Mouse (Mus musculus): ENCODE results near the gene Emilin2.

The Emilin2 gene

DNA sequence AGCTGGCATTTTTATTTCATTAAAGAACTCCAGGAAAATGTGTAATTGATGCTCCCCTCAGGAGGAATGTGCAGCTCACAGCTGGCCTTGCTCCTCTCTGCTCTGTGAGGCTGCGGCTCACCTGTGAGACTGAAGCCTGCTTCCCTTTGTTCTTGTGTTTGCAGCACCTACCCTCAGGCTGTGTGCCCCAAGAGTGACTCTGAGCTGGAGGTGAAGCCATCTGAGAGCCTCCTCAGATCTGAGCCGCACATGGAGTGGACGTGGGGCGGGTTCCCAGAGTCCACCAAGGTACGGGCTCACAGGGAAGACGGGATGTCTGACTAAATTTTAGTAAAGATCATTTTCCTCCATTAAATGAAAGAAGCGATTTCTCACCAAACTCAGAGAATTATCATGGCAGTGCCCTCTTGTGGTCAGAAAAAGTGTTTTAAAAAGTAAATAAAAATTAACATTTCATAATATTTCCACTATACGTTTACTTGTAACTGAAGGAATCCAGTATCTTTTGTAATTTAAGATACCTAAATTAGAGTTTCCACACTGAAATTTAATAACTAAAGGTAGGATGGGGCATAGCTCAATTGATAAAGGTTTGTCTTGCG, 81.6 kb downstream of the Emilin2 start:
- DNase-seq, result peak; percentile 72

DNA sequence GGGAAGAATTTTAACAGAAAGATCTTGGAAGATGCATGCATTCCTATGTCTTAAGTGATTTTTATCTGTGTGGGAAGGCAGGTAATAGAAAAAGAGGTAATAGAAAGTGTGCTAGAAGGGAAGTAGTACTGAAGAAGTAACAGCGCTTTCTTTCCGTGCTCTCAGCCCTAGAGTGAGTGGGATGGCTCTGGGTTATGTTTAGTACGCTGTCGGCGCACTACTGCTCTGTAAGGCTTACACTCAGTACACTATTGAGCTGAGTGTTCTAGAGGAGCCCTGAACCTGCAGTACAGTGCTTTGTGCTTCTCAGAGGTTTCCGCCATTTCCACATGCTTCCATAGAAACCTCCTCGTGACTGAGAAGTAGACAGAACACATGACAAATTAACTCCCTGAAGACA, 83.1 kb downstream of the Emilin2 start:
- DNase-seq, result no peak

DNA sequence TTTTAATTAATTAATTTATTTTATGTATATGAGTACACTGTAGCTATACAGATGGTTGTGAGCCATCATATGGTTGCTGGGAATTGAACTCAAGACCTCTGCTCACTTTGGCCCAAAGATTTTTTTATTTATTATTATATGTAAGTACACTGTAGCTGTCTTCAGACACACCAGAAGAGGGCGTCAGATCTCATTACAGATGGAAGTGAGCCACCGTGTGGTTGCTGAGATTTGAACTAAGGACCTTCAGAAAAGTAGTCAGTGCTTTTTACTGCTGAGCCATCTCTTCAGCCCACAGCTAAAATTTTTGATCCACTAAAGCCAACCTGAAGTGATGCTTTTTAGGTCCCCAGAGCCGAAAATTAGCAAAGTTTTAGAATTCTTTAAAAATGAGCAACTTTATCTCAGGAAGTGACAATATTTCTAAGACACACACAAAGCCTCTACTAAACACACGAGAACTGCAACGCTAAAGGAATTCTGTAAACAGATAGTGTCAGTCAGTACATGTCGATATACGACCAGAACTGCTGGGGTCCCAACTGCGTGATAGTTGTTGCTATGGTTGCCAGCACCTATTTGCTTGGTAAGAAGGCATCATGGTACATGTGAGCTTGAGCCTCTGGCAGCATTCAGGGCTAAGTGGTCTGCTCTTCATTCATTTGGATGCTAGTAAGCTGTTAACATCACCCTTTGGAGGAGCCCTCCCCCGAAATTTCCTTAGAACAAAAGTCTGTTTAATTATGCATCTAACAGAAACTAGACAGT, 84.5 kb downstream of the Emilin2 start:
- DNase-seq, result peak; percentile 62

DNA sequence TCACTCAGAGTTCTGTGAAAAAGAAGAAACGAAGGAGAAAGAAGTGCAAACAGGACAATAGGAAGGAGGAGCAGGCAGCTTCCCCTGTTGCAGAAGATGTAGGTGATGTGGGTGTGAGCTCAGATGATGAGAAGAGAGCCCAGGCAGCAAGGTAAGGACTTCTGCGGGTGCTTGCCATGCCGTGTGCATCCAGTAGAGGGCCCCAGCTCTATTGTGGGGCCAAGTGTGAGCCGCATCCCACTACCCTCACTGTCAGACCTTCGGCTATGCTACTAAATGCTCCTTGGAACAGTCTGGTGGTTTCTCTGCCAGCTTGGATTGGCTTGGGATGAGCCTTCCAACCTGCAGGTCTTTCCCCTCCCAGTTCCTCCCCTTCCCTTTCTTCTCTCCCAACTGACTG, 86.7 kb downstream of the Emilin2 start:
- peak; percentile 79 for DNase-seq

DNA sequence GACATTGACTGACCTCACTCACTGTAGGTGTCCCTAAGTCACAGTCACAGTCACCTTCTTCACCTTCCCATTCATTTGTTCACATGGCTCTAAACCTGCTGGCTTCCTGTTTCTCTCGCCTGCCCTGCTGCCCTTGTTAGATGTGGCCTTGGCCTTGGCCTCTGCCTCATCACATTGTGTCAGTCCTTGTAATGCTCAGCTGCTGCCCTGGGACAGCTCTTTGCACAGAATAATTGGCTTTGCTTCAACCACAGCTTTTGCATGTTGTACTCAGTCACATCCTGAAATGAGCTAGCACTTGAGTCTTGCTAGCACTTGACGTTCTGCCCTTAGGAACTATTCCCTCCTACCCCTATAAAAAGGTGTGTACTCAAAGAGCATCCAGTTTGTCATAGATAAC, 87.3 kb downstream of the Emilin2 start:
- DNase-seq, result peak; percentile 80

DNA sequence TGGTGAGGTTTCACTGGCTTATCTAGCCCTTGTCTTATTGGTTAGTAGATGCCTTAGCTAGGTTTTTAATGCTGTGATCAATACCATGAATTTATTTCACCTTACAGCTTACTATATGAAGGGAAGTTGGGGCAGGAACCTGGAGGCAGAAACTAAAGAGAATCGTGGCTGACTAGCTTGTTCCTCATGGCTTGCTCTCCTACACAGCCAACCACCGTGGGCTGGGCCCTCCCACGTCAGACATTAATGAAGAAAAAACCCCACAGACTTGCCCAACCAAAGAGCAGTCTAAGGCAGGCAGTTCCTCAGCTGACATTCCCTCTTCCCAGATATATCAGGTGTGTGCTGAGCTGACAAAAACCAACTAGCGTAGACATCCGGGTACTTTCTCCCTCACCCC, 88.1 kb downstream of the Emilin2 start:
- peak; percentile 76 for DNase-seq

DNA sequence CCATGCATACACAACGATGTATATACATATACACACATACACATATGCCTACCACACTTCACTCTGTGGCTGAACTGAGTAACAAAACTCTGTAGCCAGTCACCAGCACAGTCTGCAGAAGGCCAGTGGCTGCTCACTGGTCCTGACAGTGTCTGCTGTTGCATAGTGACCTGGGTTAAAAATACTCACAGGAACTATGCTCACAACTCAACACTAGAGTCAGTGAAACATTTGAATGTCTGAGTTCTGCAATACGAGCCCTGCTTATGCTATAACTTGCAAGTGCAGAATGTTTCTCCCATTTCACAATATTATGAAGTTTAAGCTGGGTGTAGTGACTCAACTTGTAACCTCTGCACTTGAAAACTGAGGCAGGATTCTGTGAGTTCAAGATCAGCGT, 90.4 kb downstream of the Emilin2 start:
- peak; percentile 66 for DNase-seq

DNA sequence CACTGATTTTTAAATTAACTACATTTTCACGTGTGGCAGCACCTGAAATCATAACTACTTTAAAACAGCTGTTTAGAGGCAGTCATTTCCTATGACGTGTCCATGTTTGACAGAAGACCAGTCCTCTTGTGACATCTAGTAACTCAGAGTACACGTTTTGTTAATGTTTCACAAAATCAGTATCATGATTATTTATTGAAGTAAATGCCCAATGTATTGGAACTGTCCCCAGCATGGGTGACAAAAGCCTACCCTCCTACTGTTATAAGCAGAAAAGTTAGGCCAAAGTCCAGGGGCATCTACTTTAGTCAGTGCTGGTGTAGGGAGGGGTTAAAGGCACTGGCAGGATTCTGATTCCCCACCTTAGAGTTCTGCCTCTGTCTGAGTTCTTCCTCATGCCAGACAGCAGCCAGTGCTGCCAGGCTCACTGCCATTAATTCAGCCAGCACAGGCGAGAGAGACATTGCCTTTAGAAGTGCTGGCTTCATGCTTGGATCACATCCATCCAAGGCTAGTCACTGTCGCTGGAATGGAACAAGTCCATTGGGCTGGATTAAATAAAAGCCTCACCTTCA, 94.6 kb downstream of the Emilin2 start:
- DNase-seq, result peak; percentile 52

DNA sequence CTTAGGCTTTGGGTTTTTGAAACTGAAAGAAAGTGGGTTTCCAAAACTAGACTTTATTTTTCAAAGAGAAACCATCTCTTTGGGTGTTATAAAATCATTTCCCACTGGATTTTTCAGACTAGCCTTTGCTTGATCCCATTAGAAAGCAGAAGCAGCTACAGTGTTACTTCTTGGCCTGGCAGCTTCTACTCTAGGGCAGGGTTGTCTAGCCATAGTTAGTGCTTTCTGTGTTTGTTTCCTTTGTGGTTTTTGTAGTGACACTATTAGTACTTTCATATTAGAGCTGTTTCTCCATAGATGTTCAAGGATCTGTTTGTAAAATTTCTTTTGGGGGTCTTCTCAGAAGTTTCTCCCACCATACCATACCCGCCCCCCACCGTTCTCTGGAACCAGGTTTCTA, 95.5 kb downstream of the Emilin2 start:
- peak; percentile 64 for DNase-seq

DNA sequence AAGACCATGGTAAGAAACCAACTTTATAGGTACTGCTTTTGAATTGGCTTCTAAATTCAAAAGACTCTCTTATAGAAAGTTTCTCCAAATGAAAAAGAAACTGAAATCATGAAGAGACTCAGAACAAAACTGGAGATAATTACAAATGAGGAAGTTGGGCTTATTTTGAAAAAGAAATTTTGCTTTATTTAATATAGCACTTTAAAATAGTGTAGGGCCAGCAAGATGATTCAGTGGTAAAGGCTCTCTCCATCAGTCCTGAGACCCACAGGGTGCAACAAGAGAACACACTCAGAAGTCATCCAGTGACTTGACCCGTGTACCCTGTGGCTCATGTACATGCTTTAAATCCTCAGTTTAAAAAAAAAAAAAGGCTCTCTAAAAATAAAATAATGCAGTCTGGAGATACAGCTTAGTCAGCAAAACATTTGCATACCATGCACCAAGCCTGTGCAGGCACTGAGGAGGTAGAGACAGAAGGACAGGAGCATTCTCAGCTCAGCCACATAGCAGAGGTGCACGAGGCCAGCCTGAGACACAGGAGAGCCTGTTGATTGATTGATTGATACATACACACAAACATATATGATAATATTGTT, 96.4 kb downstream of the Emilin2 start:
- peak; percentile 58 for DNase-seq

DNA sequence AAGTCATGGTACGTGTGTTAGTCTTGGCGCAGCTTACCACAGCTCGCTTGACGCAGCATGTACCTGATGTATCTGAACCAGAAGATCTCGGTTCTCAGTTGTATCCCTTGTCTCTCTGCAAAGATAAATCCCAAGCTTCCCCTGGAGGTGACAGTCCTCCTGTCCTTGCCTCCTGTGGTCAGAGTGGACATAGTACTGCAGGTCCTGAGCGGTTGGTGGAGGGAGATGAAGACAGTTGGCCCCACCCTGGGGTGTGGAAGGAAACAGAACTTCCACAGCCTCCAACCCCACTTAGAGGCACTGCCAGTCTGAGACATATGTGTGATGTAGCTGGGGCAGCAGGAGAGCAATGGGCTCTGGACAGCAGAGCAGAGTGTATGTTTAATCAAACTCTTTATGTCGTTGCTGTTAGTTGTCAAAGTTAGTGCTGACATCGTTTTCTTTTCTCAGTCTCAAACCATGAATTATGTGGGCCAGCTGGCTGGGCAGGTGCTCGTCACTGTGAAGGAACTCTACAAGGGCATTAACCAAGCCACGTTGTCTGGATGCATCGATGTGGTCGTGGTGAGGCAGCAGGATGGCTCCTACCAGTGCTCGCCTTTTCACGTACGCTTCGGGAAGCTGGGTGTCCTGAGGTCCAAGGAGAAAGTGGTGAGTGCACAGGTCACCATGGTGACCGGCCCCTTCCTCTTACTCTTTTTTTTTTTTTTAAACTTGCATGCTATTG, 97.1 kb downstream of the Emilin2 start:
- peak; percentile 88 for DNase-seq

DNA sequence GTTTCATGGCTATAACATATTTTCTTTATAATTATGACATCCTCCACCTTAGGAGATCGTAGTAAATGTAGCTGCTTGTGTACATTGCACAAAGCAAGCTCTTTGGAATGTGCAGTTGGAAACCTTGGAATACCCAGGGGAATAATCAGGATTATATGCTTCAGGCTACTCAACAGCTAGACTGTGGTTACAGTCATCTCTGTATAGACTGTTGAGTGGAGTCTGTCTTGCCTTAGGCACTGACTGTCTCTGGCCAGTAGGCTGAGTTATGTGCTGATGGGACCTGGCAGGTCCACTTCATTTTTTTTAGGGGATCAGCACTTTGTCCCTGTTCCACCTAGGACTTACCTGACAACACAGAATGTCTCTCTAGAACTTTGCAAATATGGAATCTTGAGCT, 98.1 kb downstream of the Emilin2 start:
- no peak for DNase-seq

DNA sequence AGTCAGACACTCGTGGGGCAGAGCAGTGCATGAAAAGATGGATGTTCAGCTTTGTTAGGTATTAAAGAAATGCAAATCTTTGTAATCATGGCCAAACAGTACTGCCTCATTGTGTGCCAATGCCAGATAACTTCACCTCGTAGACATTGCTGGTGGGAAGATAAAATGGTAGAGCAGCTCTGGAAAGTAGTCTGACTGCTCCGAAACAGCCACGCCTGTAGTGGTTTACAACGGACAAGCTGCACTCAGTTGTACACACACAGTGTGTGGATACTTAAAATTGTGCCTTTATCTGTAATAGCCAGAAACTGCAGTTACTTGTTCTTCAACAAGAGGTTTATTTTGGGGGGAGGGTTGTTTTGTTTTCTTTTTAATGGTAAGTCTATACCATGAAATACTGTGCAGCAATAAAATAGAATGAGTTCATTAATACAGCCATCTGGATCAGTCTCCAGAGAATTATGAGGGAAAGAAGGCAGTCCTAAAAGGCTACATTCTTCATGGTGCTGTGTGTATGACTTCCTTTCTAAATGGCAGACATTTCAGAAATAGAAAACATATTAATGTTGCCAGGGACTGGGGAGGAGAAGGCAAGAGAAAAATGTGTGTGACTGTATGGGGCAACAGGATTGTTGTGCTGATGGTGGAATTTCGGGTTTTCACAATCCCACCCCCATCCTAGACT, 99.7 kb downstream of the Emilin2 start:
- DNase-seq, result peak; percentile 36

DNA sequence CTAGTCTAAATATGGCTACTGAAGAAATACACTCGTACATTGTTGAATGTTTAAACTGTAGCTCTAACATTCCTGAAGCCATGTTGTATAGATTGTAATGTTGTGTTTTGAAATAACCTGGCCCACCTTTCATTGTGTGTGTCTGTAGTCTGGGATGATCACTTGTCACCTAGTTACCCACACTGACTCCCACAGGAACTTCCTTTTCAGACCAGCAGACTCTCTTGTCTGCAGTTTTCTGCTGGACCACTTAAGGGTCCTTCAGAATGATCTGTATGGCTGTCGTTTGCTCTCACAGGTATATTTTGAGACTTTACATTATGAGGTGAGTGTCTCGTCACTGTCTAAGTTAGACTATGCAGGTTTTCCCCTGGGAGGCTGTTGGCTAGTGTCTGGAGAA, 101.8 kb downstream of the Emilin2 start:
- DNase-seq, result peak; percentile 76

DNA sequence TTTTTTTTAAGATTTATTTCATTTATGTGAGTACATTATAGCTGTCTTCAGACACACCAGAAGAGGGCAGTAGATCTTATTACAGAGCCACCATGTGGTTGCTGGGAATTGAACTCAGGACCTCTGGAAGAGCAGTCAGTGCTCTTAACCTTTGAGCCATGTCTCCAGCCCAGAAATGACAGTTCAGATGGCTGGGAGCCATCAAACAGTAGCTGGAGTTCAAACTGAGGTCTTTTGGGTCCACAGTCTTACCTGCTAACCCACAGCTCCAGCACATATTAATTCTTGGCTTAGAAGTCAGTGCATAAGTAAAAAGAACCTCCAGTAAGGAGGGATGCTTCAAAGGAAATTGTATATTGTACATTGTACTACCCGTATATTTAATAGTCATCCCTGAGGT, 102.9 kb downstream of the Emilin2 start:
- peak; percentile 21 for DNase-seq

DNA sequence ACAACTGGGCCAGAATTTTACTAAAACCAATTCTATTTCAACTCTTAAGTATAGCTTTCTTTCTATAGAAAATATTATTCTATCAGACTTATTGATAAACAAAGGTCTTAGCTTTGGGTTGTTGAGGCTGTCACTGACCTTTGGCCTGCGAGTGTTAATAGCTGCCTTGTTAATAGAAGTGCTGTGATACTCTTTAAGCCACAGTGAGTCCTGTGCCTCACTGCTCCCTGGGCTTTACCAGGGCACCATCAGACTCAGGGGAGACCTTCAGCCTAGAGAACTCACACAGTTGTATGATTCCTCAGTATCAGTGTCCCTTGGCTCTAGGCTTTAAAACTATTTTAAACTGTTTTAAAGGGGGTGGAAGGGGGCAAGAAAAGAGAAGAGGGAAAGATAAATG, 103.4 kb downstream of the Emilin2 start:
- peak; percentile 51 for DNase-seq

DNA sequence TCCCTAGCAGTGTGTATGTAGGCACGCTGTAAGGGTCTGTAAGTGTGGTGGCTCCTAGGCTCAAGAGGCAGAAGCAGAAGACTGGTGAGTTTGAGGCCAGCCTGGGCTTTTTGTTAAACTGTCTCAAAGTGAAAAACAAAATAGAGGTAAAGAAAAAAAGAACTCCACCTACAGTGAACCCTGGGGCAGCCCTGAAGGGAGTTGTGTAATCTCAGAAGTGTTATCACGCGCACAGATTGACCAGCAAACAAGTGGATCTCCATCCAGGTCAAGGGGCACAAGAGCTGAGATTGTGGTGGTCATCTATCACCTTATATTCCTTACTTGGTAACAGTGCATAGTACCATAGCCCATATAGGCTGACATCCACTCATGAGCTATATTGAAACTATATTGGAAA, 104.5 kb downstream of the Emilin2 start:
- DNase-seq, result peak; percentile 81

DNA sequence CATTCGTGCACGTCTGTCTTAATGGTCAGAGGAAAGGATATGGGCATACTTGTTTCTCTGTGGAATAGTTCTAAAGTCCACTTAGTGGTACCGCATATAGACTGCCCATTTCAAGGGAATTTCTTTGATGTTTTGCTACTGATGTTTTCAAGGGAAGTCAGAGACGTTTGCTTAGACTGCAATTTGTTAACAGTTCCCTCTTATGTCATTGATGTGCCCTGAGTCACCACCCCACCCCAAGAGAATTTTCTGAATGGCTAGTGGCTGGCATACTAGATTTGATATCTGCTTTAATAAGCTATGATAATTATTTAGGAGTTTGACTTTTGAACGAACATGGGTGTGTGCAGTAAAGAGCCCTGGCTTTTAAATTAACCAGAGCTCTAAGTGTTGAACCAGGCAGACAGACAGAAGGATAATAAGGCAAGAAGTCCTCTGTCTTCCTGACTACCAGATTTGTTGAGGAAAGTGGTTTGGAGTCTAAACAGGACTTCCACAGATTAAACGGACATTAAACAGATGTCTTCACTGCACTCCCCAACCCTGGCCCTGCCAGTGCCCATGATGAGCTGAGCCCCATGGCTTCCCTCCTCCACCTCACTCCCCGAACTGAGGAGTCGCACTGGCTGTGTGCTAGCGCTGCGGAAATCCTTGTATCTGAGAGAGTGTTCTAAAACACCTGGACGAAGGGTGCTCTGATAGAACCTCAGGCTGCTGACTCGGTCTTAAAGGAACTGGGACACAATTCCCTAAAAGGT, 105.5 kb downstream of the Emilin2 start:
- peak; percentile 83 for DNase-seq

DNA sequence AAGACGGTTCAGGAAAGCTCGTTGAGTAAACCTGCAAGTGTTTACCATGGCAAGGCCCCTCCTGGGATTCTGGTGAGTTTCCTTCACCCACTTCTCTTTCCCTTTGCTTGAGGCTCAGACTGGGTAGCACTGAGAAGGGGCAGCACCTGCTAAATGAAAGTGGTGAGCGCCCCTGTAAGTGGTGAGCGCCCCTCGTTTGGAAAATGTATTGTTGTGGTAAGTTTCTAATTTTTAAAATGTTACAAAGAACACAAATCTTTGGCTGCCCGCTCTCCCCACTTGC, 107.0 kb downstream of the Emilin2 start:
- DNase-seq, result peak; percentile 36

DNA sequence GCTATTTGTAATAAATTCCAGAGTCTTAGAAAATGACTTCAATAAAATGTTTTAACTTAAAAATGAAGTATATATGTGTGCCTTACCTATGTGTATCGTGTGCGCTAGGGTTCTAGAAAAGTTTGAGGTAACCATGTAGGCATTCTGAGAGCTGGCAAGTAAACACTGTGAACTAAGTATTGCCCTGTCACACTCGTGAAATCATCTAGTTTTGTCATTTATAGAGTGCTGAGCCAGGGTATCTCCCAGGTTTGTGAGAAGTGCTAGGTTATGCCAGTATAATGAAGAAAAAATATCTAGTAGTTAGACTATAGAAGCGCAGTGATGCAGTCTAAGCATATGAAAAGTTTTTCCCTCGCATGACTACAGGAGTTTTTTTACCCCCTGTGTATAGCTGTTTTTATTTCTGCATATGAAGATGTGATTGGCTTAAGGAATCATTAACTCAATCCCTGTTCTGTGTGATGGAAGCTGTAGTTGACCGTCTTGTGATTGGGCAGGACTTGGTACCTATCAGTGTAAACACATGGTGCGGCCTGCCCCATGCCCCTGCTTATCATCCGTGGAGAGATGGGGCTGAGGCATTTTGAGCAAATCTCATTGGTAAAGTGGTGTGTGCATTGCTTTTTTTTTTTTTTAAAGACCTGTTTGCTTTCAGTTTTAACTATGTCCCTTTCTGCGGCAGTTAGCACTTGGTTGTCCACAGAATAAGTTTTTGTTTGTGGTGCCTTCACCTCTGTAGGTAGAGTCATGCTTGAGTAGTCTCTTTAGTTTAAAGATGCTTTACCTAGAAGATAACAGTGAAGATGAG, 107.6 kb downstream of the Emilin2 start:
- DNase-seq, result peak; percentile 58

Data from heart, adult 11 months (tissue).